Mouse (Mus musculus) limb, embryonic 10.5 days (tissue): Measurements from ENCODE around the gene Nim1k. TPM values are rescaled to one million over a fixed set of nuclear protein-coding genes. Genes with fewer than 3 reads are reported as not detected.
A peak's percentile ranks its signal among the peaks of the same experiment; 100 is the strongest.
"Not testable (repeated sequence)": the region's sequence is repeated elsewhere in the genome, so short reads cannot be mapped to it uniquely, and the experiment has no call there.

Source experiments
- DNase-seq: peaks from one replicate; pipeline ENCODE4 v3.0.0-alpha.2; 2017; ENCODE audit warnings: low spot score
- H3K27ac ChIP-seq: fragments of 300-500 bp; sonication (generic); 2 replicates; pipeline ENCODE4 v1.5.1; 2016; ENCODE audit warnings: mild to moderate bottlenecking
- H3K27me3 ChIP-seq: fragments of 300-500 bp; sonication (generic); 2 replicates; pipeline ENCODE4 v1.6.1; 2016; ENCODE audit warnings: low read depth, mild to moderate bottlenecking; ENCODE audit not compliant: poor library complexity, severe bottlenecking
- H3K36me3 ChIP-seq: fragments of 300-500 bp; sonication (generic); 2 replicates; pipeline ENCODE4 v1.6.1; 2016; ENCODE audit warnings: mild to moderate bottlenecking, moderate library complexity
- H3K4me1 ChIP-seq: fragments of 300-500 bp; sonication (generic); 2 replicates; pipeline ENCODE4 v1.6.1; 2016
- H3K4me3 ChIP-seq: fragments of 300-500 bp; sonication (generic); 2 replicates; pipeline ENCODE4 v1.5.1; 2016; ENCODE audit warnings: mild to moderate bottlenecking, moderate library complexity
- H3K9me3 ChIP-seq: fragments of 300-500 bp; sonication (generic); replicated peaks from 2 replicates; pipeline ENCODE4 v1.6.1; 2016; ENCODE audit warnings: mild to moderate bottlenecking
- WGBS: fragments of 180-500 bp; shearing (Covaris S2); methylation state at CpG from one replicate; pipeline ENCODE4 v1.1.7; 2016; 5-methylcytosine and 5-hydroxymethylcytosine counted together
- polyA plus RNA-seq: library from polyadenylated mRNA; unstranded; fragments of >200 nt; fragmentation: Nextera tagmentation; extraction: Ambion mirVana; gene quantifications from 2 replicates; pipeline ENCODE4 v1.2.1, GENCODE M21; 2016

Nim1k gene
- polyA plus RNA-seq, 1 experiment from 2014 or later, result 1.6 TPM

DNA sequence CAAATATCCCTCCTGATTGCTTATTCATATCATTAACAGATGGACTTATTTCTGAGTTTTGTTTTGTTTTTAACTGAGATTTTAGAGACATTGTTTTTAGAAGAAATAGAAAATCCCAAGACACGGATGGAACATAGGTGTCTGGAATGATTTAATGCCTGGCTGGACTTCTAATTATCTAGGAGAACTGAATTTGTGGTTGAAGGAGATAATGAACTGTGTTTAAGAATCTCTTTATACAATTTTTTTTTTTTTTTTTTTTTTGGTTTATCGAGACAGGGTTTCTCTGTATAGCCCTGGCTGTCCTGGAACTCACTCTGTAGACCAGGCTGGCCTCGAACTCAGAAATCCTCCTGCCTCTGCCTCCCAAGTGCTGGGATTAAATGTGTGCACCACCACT is 63.7 kb downstream of the Nim1k start:
- Histone ChIP-seq H3K36me3 (peaks cover 36% of the 10 kb centered on the region), H3K4me3 (peak overlapping the region; percentile 78), H3K4me1 (peaks cover 19% of the 10 kb centered on the region)
- DNase-seq, H3K27ac ChIP-seq, H3K27me3 ChIP-seq, H3K9me3 ChIP-seq: not testable (repeated sequence)
- WGBS, result 86% methylated on average over 3 of the region's 3 CpGs

DNA sequence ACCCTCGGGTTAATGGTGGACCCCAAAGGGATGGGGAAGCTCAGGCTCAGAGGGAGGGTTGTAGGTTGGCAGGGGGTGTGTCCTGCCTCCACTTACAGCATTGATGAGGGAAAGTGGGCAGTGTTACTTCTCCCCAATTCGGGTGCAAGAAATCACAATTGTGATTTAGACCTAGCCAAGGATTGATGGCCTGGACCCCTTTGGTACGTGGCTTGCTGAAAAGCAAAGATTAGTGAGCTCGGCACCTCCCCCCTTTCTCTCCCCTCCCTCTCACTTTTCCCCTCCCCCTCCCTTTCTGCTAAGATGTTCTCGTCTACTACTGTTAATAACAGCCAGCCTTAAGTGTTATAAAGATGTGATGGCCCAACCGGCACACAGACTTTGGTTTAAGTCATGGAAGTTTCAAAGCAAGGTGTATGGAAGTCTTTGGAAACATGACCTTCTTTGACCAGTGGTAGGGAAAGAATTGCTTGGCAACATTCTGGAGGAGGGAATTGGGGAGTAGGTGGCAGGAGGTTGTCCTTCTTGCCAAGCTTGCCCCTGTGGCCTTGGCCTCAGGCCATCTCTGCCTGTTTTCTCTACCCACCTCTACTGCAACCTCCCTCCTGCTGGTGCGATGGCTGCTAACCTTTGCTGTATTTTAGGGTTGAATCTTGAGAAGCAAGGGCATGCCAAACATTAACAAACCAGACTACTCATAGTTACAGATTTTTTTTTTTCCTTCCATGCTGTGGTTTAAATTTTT is 64.6 kb downstream of the Nim1k start:
- no peaks in the 10 kb centered on the region for H3K9me3 ChIP-seq
- no peaks in the 10 kb centered on the region for H3K27me3 ChIP-seq
- H3K4me1 ChIP-seq, result peaks cover 19% of the 10 kb centered on the region
- peak overlapping the region; percentile 78 for H3K4me3 ChIP-seq
- peak overlapping the region; percentile 95 for H3K27ac ChIP-seq
- WGBS, result 9% methylated on average over 7 of the region's 7 CpGs
- no peak for DNase-seq
- H3K36me3 ChIP-seq, result peaks cover 27% of the 10 kb centered on the region

DNA sequence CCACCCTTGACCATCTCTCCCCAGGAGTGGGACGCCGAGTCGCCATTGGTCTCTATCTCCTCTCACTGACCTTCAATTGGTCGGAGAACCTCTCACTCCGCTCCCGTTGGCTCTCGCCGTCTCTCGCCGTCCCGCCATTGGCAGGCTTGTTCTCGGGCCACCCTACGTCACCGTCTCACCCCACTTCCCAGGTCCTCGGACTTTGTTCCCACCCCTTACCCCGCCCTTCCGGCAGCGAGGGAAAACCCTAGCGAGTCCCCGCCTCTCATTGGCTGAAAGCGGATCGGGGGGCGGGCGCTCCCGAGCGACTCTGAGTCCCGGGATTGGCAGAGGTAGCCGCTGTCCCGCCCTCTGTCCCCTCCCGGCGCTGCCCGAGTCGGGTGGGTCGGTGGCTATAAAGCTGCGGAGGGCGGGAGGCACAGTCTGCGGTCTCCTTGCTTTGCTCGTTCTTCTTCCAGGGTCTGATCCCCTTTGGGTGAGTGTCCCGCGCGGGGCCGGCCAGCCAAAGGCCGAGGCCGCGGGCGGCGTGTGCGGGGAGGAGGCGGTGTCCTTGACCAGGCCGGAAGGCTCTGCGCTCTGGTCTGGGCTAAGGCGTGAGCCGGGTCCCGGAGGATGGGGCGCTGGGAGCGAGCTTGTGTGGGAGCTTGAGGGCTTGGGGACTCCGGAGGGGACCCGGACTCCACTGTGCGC is 65.5 kb downstream of the Nim1k start, which contains the start of gene Hmgcs1:
Hmgcs1 (plus strand) TSS at position 341 of the 690 bp plus-strand sequence.
- no peaks in the 10 kb centered on the region for H3K9me3 ChIP-seq
- peak; percentile 99 for DNase-seq
- H3K4me3 ChIP-seq, result peak within 1 kb of the TSS; percentile 78
- under 1% methylated on average over 59 of the region's 59 CpGs for WGBS
- H3K27me3 ChIP-seq, result no peaks in the 10 kb centered on the region
- H3K36me3 ChIP-seq, result peaks cover 23% of the 10 kb centered on the region
- peak within 1 kb of the TSS; percentile 95 for H3K27ac ChIP-seq
- peaks cover 19% of the 10 kb centered on the region for H3K4me1 ChIP-seq

DNA sequence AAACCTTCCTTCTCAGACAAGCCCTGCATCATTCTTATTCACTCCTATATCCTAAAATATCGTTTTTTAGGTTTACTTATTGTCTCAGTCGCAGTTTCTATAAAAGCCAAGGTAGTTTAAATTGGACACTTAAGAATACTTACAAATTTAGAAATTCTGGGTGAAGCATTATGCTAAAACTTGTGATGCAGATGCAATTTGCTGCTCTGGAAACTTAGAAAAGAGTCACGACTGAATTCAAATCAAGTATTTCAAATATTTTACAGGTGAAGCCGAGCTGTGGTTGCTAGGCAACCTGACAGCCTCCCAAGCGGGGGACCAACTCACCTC is 66.0 kb downstream of the Nim1k start:
- peak overlapping the region; percentile 78 for H3K4me3 ChIP-seq
- no peaks in the 10 kb centered on the region for H3K9me3 ChIP-seq
- peaks cover 20% of the 10 kb centered on the region for H3K4me1 ChIP-seq
- H3K27me3 ChIP-seq, result no peaks in the 10 kb centered on the region
- peak overlapping the region; percentile 95 for H3K27ac ChIP-seq
- H3K36me3 ChIP-seq, result peaks cover 19% of the 10 kb centered on the region
- 18% methylated on average over 5 of the region's 5 CpGs for WGBS
- no peak for DNase-seq

DNA sequence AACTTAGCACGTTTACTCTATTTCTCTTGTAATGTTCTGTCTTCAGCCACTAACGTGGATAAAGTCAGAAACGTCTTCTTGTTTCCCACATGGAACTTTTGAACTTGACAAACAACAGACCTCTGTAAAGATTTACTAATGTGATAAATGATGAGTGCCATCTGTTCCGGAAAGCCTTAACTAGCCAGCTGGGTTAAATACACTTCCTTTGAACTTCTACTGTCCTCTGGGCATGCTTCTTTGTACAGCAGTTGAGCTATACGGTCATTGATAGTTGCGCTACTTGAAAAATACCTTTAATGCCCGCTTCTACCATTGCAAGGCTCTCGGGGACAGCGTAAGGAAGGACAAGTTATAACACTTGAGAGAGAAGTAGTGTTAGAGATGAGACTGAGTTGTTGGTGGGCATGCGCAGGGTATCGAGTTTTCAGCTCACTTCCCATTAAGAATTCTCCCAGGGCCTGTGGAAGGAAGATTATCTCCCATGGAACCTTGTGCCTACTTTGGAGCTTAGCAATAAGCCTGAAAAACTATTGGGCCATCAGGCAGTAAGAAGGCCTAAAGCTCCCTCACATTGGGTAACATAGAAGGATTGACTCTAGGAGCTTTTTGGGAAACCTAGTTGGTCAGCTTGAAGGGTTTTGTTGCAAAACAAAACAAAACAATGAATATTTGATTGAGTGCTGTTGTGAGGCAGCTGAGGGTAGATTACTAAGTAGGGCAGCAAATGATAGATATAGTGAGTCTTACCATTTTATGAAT is 71.1 kb downstream of the Nim1k start:
- peaks cover 12% of the 10 kb centered on the region for H3K4me1 ChIP-seq
- no peak for DNase-seq

DNA sequence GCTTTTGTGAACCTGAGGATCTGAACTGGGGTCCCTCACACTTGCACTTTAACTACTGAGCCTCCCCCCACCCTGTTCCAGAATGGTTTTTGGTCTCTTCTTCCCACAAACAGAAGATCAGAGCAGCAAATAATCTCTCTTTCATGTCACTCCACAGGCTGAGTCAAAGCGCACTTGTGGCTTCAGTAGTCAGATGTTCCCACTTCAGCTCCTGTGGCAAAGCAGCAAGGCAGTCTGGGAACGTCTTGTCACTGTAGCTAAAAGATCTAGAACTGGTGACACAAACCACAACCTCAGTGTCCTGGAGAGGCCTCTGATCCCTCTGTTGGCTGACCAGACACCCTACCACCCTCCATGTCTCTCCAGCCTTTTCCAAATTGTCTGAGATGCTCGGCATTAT is 74.5 kb downstream of the Nim1k start:
- no peak for DNase-seq
- Histone ChIP-seq H3K27me3 (no peaks in the 10 kb centered on the region), H3K4me1 (peaks cover 11% of the 10 kb centered on the region), H3K36me3 (no peaks in the 10 kb centered on the region), H3K4me3 (no peak overlapping the region), H3K27ac (no peak overlapping the region), H3K9me3 (no peaks in the 10 kb centered on the region)
- WGBS, result 77% methylated on average over 3 of the region's 3 CpGs

More for the DNA sequence above, 71.1 kb downstream of the Nim1k start:
- Histone ChIP-seq H3K9me3 (no peaks in the 10 kb centered on the region), H3K27me3 (no peaks in the 10 kb centered on the region), H3K27ac (no peak overlapping the region), H3K36me3 (no peaks in the 10 kb centered on the region), H3K4me3 (no peak overlapping the region)
- 61% methylated on average over 11 of the region's 11 CpGs for WGBS

DNA sequence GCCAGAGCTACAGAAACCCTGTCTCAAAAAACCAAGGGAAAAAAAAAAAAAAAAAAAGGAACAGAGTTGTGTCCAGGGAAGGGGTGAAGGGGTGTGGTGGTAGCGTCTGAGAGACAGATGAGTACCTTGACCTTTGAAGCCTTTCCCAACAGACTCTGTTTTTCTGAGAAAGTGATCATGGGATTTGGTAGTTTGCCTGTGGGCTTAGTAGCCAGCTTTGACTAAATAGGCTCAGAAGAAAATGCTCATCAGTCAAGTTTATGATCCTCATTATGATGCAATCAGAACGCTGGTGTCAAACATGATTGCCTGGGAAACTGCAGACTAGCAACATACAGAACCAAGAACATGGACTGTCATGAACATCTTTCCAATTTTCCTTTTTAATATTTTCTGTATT is 76.0 kb downstream of the Nim1k start:
- Histone ChIP-seq H3K27me3 (no peaks in the 10 kb centered on the region), H3K36me3 (no peaks in the 10 kb centered on the region), H3K9me3 (no peaks in the 10 kb centered on the region), H3K4me1 (peaks cover 10% of the 10 kb centered on the region), H3K27ac (no peak overlapping the region), H3K4me3 (no peak overlapping the region)
- WGBS, result 67% methylated on average over 2 of the region's 2 CpGs
- no peak for DNase-seq

DNA sequence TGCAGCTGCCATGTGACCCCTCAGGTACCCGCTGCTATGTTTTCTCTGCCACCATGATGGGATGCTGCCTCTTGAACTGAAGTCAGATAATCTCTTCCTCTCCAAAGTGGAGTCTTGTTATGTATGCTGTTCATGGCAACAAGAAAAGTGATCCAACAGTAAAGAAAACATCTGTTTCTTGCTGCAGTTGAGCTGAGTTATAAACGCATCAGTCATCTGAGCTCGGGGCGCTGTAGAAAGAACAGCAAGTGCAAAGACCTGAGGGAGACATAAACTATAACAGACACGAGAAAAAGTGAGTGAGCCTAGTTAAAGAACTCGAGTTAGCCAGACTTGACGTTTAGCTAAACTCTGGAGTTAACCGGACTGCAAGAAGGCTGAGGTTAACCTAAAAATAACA is 76.9 kb downstream of the Nim1k start:
- H3K9me3 ChIP-seq, result no peaks in the 10 kb centered on the region
- no peaks in the 10 kb centered on the region for H3K36me3 ChIP-seq
- DNase-seq, result no peak
- H3K27me3 ChIP-seq, result no peaks in the 10 kb centered on the region
- 72% methylated on average over 8 of the region's 8 CpGs for WGBS
- H3K27ac ChIP-seq, result no peak overlapping the region
- no peak overlapping the region for H3K4me3 ChIP-seq
- peaks cover 3% of the 10 kb centered on the region; the same call in 1 of the 2 replicates for H3K4me1 ChIP-seq

DNA sequence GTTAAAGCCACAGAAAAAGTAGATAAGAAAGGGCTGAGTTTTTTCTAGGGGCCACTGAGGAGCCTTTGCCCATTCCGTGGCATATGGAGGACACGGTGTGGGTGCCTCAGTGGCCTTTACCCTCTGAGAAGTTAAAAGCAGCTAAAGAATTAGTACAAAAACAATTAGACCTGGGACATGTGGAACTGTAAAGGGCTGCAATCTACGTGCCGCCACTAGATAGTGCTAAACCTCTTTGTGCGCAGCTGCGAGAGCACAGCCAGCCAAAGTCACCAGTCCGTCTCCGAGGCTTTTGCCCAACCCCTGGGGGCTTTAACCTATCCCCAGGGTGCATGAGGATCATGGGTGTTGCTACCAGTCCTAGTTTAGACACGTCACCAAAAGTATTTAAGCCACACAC is 94.3 kb downstream of the Nim1k start:
- not testable (repeated sequence) for H3K36me3 ChIP-seq, H3K27ac ChIP-seq, H3K9me3 ChIP-seq, H3K4me1 ChIP-seq, H3K4me3 ChIP-seq, DNase-seq, H3K27me3 ChIP-seq
- WGBS, result 74% methylated on average over 7 of the region's 9 CpGs

Other genes with a start within 250 kb of the Nim1k start
- 0.05 and 0.10 TPM in 2 replicates for gene Ccl28, start 132.1 kb downstream of the Nim1k start, polyA plus RNA-seq
- gene Hmgcs1, start 65.5 kb downstream of the Nim1k start, polyA plus RNA-seq, result 195 and 225 TPM in 2 replicates
- gene Zfp131, start 35.0 kb upstream of the Nim1k start, polyA plus RNA-seq, result 41.6 and 45.1 TPM in 2 replicates
- gene AF067063, start 74.3 kb upstream of the Nim1k start, polyA plus RNA-seq, result not detected in 2 replicates
- gene D13Ertd608e, start 80.1 kb upstream of the Nim1k start, polyA plus RNA-seq, result not detected in 2 replicates
- not detected in 2 replicates for gene Tcstv1, start 138.9 kb upstream of the Nim1k start, polyA plus RNA-seq
- gene Gm21761, start 173.4 kb upstream of the Nim1k start, polyA plus RNA-seq, result not detected in 2 replicates
- gene B020031M17Rik, start 194.9 kb upstream of the Nim1k start, polyA plus RNA-seq, result not detected in 2 replicates